Mouse (Mus musculus) MEL-GATA-1-ER (cell line): ENCODE data around the gene Socs2.
A peak's percentile ranks its signal among the peaks of the same experiment; 100 is the strongest.
"Not testable (repeated sequence)": the region's sequence is repeated elsewhere in the genome, so short reads cannot be mapped to it uniquely, and the experiment has no call there.

Source experiments
- DNase-seq: peaks from one replicate; pipeline ENCODE4 v3.0.0-alpha.2; 2012; ENCODE audit warnings: low read depth; ENCODE audit errors: extremely low read depth

Socs2 gene

DNA sequence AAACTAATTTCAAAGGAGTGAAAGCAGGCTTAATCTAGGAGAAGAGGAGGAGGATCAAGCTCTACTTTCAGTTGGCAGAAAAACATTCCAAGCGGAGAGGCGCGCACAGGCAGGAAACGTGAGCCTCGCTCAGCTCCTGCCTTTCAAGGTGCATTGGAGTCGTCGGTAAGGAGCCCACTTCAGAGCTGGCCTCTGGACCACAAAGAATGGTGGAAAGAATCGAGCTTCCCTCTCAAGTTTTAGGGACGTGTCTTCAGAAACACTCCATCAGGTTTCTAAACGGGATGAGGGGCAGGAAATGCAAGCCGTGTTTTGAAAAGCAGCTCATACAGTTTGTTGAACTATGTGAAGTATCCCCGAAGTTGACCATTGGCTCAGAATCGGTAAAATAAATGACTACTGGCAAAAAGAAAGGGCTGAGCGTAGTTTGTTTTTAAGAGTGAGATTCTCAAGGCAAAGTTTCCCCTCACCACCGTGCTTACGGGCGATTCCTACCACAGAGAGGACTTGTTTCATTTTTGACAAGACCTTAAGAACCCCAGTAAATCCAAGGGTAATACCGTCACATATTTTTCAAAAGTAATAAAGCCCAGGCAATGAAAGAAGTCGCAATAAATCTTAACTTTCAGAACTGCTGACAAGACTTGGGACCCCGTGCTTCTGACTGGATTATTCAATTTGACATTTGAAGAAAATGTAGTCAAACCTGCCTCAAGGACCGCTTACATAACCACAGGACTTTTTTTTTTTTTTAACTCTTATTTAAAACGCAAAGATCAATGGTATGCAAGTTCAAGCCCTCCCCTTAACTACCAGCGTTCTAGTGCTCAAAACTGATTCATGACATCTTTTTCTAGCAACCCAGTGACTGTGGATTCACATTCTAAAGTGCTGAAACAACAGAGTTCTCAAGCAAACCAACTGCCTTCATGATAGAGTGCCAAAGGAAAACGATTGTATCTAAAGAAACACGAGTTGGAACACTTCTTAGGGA, 21.9 kb downstream of the Socs2 start:
- DNase-seq = no peak

- no peak for DNase-seq
Measured at GRCm38 (mm10) chr10:95392073-95392472, 24.9 kb downstream of the Socs2 start.

DNA sequence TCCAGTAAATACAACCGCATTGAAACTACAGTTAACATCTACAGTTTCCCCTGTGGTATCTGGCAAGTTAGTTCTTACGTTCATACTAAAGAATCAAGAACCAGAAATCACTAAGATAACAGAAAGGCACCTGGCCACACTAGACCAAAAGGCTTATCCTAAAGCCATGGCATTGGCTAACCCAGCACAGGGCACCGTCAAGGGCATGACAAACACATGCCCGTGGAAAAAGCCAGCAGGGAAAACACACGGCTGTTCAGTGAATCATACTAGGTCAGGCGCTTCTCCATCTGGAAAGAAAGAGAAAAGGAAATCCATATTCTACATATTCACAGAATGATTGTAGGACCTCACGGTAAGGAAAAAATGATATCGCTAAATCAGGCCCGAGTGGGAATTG, 26.1 kb downstream of the Socs2 start:
- DNase-seq = no peak

- DNase-seq = not testable (repeated sequence)
Measured at GRCm38 (mm10) chr10:95389805-95390204, 27.2 kb downstream of the Socs2 start.

DNA sequence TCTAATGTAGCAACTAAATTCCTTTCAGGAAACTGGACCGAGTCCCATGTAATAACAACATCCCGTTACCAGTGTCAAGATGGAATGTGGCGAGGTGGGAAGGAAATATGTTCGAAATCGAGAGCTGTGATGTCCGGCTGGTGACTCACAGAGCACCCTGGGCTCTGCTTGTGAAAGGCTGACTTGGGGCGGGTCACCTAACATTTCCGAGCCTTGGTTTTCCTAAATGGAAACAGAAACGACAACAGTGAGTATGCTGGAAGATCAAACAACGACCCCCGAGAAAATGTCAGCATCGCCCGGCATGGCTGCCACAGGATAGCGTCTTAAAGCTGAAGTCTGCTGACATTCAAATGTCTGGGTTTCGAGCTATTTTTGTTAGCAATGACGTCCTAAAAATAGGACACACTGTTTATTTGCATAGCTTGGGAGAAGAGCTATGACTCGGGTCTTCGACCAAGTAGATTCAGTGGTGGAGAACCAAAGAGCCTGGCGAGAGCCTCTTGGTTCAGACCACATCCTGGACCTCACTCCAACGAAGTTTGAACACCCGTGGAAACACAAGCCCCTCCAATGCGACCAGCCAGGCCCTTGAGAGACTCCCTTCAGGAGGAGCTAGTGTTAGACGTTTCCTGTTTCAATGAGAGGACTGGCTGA, 28.0 kb downstream of the Socs2 start:
- no peak for DNase-seq

- no peak for DNase-seq
Measured at GRCm38 (mm10) chr10:95386527-95386926, 30.5 kb downstream of the Socs2 start.

DNA sequence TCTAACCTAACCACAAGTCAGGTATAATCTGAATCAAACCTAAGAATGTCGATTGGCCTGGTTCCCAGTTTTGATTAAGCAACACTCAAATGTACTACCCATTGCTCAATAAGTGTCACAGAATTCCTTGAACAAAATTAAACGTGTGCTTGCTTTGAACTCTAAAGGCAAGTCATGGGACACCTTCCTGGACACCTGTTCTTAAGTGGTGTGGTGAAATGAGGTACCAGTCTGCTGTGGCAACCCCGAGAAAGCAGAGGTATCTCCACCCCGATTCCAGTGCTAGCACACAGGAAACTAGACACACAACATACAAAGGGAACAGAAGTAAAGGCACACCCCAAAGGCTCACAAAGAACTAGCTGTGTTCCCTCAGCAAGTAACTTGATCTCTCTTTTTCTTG, 31.2 kb downstream of the Socs2 start:
- DNase-seq = no peak

DNA sequence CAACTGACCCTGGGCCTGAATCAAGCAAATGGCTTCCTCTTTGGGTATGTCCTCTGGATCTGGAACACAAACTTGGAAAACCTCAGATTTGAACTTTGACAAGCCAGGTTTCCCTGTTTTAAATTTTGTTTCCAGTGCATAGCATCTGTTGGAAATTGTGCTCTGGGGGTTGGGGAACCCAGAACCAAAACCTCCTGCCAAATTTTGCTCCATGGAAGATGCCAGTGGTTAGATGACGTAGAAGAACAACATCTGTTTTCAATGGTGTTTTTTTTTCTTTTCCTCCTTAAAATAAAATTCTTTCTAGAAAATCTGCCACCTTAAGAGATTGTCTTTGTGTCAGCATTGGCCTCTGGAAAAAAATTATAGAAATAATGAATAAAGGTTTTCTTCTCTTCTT, 31.9 kb downstream of the Socs2 start:
- DNase-seq = no peak

DNA sequence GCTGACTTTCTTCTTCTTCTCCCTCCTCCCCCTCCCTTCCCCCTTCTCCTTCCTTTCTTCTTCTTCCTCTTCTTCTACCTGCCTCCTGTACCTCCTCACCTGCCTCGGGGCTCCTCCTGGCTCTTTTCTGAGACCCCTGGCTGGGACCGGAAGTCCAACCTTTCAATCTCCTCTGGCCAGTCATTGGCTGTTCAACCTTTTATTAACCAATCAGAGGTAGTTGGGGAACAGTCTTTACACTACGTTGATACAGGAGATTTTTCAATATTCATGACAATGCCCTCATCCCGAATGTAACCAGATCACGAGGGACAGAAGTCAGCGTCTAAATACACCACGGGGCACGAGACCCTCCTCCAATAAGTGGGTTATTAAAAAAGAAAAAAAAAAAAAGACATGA, 32.5 kb downstream of the Socs2 start:
- no peak for DNase-seq

DNA sequence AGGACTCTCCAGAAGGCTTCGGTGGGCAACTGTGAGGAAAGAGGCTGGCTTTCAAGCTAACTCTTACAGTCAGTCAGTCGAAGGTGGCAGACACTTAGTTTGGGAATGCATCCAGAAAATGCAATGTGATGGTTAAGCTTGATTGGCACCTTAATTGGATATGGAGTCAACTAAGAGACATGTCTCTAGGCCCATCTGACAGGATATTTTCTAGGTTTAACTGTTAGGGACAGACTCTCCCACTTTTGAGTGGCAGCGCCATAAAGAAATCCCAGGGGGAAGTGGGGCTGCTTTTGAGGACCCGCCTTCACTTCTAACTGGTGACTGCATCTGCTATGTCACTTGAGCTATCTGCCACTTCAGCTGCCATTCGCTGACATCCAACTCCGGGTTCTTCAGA, 43.6 kb downstream of the Socs2 start:
- DNase-seq = no peak

DNA sequence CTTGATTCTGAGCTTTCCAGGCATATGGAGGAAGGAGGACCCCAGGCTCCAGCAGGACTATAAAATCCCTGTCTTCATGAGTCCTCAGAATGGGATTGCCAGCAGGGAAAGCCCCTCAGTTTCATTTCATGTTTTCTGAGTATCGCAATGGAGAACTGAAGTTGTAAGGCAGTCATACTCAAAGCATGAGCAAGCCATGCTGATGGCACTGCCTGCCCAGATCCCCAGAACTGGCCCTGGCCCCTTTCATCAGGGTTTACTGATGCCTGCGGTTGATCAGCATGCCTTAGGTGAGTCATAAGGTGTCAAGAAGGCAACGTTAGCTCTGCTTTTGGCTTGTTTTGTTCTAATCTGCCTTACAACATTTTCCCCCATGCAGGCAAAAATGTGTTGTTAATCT, 45.0 kb downstream of the Socs2 start:
- DNase-seq = no peak

DNA sequence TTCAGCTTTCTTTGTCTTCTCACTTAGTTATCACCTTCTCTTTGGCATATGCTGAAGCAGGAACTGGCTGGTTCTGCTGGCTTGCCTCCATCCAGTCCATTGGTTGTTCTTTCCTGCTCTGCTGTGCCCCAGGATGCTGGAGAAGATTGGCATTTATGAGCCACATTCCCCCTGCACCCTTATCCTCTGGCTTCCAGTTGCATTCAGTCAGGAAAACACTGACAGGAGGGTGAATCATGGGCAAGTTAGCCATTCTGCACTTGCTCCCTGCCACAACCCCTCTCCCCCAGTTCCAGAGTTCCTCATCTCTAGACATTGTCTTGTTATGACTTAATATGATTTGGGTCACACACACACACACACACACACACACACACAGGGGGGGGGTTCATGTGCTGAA, 47.8 kb downstream of the Socs2 start:
- no peak for DNase-seq

DNA sequence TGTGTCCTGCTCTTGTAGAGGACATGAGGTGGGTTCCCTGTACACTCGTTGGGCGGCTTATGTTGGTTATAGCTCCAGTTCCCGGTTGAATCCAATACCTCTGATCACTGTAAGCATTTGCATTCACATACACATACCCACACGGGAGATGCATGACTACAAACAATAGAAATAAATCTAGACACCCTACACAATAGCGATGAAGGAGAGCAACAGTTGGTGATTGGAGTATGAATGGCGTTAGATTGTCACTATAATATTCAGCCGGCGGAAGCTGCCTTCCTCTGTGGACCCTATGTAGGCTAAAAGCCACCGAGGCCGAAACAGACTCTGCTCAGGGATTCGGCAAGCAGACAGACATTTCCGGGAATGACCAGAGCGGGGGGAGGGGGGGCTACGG, 48.8 kb downstream of the Socs2 start:
- DNase-seq = no peak

- no peak for DNase-seq
Measured at GRCm38 (mm10) chr10:95367661-95368089, 49.3 kb downstream of the Socs2 start.

GRCm38 (mm10) chr10:95367241-95367640, 49.7 kb downstream of the Socs2 start:
- DNase-seq = no peak

- no peak for DNase-seq
Measured at GRCm38 (mm10) chr10:95362326-95362725, 54.7 kb downstream of the Socs2 start.

DNA sequence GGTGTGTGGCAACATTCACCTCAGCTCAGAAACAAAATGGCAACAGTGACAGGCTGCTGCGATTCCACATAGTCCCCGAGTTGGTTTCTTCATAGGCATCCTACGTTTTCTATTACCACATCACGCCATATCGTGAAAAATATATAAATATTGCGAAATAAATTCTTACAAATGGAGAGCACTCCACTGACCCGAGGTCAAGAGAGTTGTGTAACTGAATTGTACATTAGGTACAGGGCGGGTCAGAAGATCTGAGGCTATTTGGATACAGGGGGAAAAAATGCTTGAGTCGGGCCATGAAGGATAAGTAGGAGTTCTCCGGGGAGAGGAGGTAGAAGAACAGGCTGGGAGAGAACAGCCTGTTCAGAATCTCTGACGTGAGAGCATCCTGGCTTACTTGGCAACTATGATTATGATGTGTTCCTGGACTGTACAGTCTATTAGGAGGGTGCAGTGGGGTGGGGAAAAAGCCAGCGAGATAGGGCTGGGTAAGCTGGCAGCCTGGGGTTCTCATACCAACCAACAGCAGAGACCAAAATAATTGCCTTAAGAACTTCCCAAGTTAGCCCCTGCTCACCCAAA, 55.6 kb downstream of the Socs2 start:
- no peak for DNase-seq

GRCm38 (mm10) chr10:95360048-95360447, 56.9 kb downstream of the Socs2 start:
- DNase-seq = no peak

GRCm38 (mm10) chr10:95357721-95358120, 59.3 kb downstream of the Socs2 start:
- peak; percentile 39 for DNase-seq

DNA sequence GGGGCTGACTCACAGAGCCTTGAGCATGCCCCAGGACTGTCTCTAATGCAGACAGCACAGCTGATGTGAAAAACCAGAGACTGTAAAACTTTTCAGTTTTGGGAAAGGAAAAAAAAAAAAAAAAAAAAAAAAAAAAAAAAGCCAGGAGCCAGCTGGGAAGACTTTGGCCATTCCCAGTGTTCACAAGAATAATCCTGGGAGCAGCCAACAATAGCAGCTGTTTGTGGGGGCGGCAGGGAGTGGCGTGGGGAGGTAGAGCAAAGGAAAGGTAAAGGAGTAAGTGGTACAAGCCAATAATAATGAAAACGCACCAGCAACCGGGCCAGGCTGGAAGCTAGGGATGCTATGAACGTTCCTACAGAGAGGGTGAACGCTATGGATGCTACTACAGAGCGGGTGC, 60.3 kb downstream of the Socs2 start:
- no peak for DNase-seq

GRCm38 (mm10) chr10:95355678-95356268, 61.2 kb downstream of the Socs2 start:
- no peak for DNase-seq

DNA sequence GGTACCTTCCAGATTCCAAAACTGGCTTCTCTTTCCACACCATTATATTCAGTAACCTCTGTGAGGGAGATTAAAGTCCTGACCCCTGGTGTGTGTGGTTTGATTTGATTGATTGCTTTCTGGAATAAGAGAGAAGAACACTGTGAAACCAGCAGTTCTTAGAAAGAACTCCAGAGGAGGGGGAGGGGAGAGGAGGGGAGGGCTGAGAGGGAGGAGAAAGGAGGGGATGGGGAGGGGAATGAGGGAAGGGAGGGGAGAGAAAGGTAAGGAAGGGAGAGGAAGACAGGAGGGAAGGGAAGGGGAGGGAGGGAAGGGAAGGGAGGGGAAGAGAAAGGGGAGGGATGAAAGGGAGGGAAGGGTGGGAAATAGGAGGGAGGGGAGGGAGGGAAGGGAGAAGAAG, 62.3 kb downstream of the Socs2 start:
- DNase-seq = no peak
